Mouse (Mus musculus): ENCODE results near the gene Pip4k2c. TPM values are rescaled to one million over a fixed set of nuclear protein-coding genes. Genes with fewer than 3 reads are reported as not detected.

The Pip4k2c gene
- polyA plus RNA-seq, 1 experiment = 22.5 TPM

GRCm38 (mm10) chr10:127188079-127188453, 23.3 kb downstream of the Pip4k2c start:
- TF ChIP-seq POLR2AphosphoS2 (IDR thresholded peaks at IDR 0.05; ENCODE audit: insufficient read length, low read depth) (no peak), MYOD1 (IDR thresholded peaks at IDR 0.05; ENCODE audit: control insufficient read depth in 1 of 3, insufficient read length in 2 of 3, low read depth in 2 of 3) (no peak), MAX (IDR thresholded peaks at IDR 0.05; ENCODE audit: low read depth) (no peak), E2F4 (IDR thresholded peaks at IDR 0.05; ENCODE audit: insufficient read depth) (no peak), MYOG (IDR thresholded peaks at IDR 0.05; ENCODE audit: control insufficient read depth in 1 of 3, insufficient read depth in 1 of 3, insufficient read length in 2 of 3, low read depth in 2 of 3) (no peak), TCF12 (IDR thresholded peaks at IDR 0.05; ENCODE audit: insufficient read depth, poor library complexity, severe bottlenecking) (no peak), SRF (IDR thresholded peaks at IDR 0.05; ENCODE audit: control insufficient read depth, insufficient read length, low read depth) (no peak), TCF3 (IDR thresholded peaks at IDR 0.05; ENCODE audit: insufficient read length, low read depth) (no peak), POLR2A (IDR thresholded peaks at IDR 0.05; ENCODE audit: insufficient read length, low read depth) (no peak), CEBPB (IDR thresholded peaks at IDR 0.05; ENCODE audit: insufficient read depth, poor library complexity, severe bottlenecking) (no peak)
- peak overlapping the region; percentile 95 for H3K4me2 ChIP-seq (ENCODE audit: low read depth)
- no peaks in the 10 kb centered on the region for H3K36me3 ChIP-seq (ENCODE audit: control insufficient read depth, insufficient read depth)

DNA sequence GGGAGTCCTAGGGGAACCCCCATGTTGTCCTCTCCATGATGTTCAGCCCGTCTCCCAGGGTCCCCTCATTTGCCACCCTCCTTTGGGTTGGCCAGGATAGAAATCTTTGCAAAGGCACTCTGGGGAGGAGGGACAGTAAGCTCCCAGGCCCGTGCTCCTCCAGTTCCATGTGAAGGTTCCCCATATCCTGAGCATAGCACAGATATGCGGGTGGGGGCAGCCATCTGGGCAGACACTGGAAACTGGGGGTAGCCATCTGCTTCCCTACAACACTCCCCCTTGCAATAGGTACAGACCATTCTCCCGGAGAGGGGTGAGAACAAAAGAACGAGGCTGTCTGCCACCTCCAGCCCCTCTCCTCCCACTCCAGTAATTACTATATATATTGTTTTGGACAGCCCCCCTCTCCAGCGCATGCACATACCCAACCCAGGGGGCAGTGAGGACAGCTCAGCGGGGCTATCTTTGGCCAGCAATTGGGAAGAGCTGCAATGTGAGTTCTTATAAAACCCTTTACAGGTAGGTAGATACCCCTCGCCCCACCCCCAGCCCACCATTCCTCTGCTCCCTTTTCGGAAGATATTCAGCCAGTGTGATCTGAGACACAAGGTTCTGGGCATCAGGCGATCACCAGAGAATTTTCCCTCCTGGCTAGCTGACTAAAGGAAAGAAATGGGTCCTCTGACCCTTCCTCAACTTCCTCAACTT, 23.9 kb downstream of the Pip4k2c start:
- H3ac ChIP-seq (ENCODE audit: control insufficient read depth, insufficient read length) = no peak overlapping the region
- H3K79me2 ChIP-seq (ENCODE audit: control insufficient read depth, insufficient read depth) = no peaks in the 10 kb centered on the region
- H3K27me3 ChIP-seq (ENCODE audit: control insufficient read depth, insufficient read depth, insufficient read length) = no peaks in the 10 kb centered on the region
- no peak for TF ChIP-seq SRF (IDR thresholded peaks at IDR 0.05; ENCODE audit: control insufficient read depth, insufficient read length, low read depth)
- peak overlapping the region; percentile 95 for H3K4me2 ChIP-seq (ENCODE audit: low read depth)
- H3K36me3 ChIP-seq (ENCODE audit: control insufficient read depth, insufficient read depth) = no peaks in the 10 kb centered on the region
- peak overlapping the region; percentile 69 for H3K4me3 ChIP-seq

More at GRCm38 (mm10) chr10:127188079-127188453, 23.3 kb downstream of the Pip4k2c start:
- H3K4me3 ChIP-seq = peak overlapping the region; percentile 69
- H3K27me3 ChIP-seq (ENCODE audit: control insufficient read depth, insufficient read depth, insufficient read length) = no peaks in the 10 kb centered on the region
- H3K79me2 ChIP-seq (ENCODE audit: control insufficient read depth, insufficient read depth) = no peaks in the 10 kb centered on the region
- peak overlapping the region; percentile 40 for H3ac ChIP-seq (ENCODE audit: control insufficient read depth, insufficient read length)

- Histone ChIP-seq H3K36me3 (ENCODE audit: control insufficient read depth, insufficient read depth) (no peaks in the 10 kb centered on the region), H3K27me3 (ENCODE audit: control insufficient read depth, insufficient read depth, insufficient read length) (no peaks in the 10 kb centered on the region)
- TF ChIP-seq USF1 (IDR thresholded peaks at IDR 0.05; ENCODE audit: low read depth) (peak; percentile 58), TCF3 (IDR thresholded peaks at IDR 0.05; ENCODE audit: insufficient read length, low read depth) (no peak)
These were observed 24.9 kb downstream of the Pip4k2c start for GRCm38 (mm10) chr10:127186451-127186850.

DNA sequence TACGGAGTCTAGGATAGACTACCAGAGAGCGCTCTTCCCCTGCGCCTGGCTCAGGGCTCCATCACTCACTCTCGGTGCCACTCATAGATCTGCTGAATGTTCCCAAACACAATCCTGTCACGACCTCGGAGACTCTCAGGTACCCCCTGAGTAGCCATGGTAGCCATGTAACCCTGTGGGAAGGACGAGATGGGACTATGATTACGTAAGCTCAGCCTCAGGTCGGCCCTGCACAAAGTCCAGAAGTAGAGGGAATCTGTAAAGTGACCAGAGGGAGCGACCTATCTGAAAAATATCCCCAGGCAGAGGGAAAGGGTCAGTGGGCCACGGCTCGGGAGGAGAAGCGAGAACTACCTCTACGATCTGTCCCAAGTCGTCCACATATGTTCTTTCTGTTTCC, 25.9 kb downstream of the Pip4k2c start:
- Histone ChIP-seq H3K4me2 (ENCODE audit: low read depth) (no peak overlapping the region), H3K36me3 (ENCODE audit: control insufficient read depth, insufficient read depth) (no peaks in the 10 kb centered on the region), H3K27me3 (ENCODE audit: control insufficient read depth, insufficient read depth, insufficient read length) (no peaks in the 10 kb centered on the region), H3ac (ENCODE audit: control insufficient read depth, insufficient read length) (no peak overlapping the region), H3K79me2 (ENCODE audit: control insufficient read depth, insufficient read depth) (no peaks in the 10 kb centered on the region), H3K4me3 (no peak overlapping the region)
- TF ChIP-seq CEBPB (IDR thresholded peaks at IDR 0.05; ENCODE audit: insufficient read depth, poor library complexity, severe bottlenecking) (no peak), E2F4 (IDR thresholded peaks at IDR 0.05; ENCODE audit: insufficient read depth) (no peak), SRF (IDR thresholded peaks at IDR 0.05; ENCODE audit: control insufficient read depth, insufficient read length, low read depth) (no peak), MYOG (IDR thresholded peaks at IDR 0.05; ENCODE audit: control insufficient read depth in 1 of 3, insufficient read depth in 1 of 3, insufficient read length in 2 of 3, low read depth in 2 of 3) (no peak), MYOD1 (IDR thresholded peaks at IDR 0.05; ENCODE audit: control insufficient read depth in 1 of 3, insufficient read length in 2 of 3, low read depth in 2 of 3) (no peak), USF1 (IDR thresholded peaks at IDR 0.05; ENCODE audit: low read depth) (no peak), TCF3 (IDR thresholded peaks at IDR 0.05; ENCODE audit: insufficient read length, low read depth) (no peak), TCF12 (IDR thresholded peaks at IDR 0.05; ENCODE audit: insufficient read depth, poor library complexity, severe bottlenecking) (no peak), MAX (IDR thresholded peaks at IDR 0.05; ENCODE audit: low read depth) (no peak), POLR2AphosphoS2 (IDR thresholded peaks at IDR 0.05; ENCODE audit: insufficient read length, low read depth) (no peak), REST (IDR thresholded peaks at IDR 0.05; ENCODE audit: insufficient read depth, insufficient read length) (no peak), POLR2A (IDR thresholded peaks at IDR 0.05; ENCODE audit: insufficient read length, low read depth) (no peak)

More at GRCm38 (mm10) chr10:127186451-127186850, 24.9 kb downstream of the Pip4k2c start:
- no peak overlapping the region for H3K4me3 ChIP-seq
- no peak overlapping the region for H3ac ChIP-seq (ENCODE audit: control insufficient read depth, insufficient read length)
- no peaks in the 10 kb centered on the region for H3K79me2 ChIP-seq (ENCODE audit: control insufficient read depth, insufficient read depth)
- no peak overlapping the region for H3K4me2 ChIP-seq (ENCODE audit: low read depth)

DNA sequence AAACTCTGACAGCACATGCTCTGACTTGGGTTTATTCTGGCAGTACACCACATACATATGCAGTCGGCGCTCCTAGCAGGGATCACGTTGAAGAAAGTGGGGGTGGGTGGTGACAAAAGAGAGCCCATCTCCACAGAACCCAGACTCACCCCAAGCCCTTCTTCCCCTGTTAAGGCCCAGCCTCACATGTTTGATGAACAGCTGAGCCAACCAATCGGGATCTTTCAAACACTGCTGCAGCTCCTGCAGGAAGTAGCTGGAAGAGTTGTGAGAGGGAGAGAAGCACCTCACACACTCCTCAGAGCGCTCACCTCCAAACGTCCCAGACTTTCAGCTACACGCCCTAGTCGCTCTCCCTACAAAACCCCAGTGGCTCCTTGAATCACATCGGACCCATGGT, 26.3 kb downstream of the Pip4k2c start:
- H3K4me3 ChIP-seq = no peak overlapping the region
- no peak overlapping the region for H3K4me2 ChIP-seq (ENCODE audit: low read depth)
- H3K27me3 ChIP-seq (ENCODE audit: control insufficient read depth, insufficient read depth, insufficient read length) = no peaks in the 10 kb centered on the region
- no peak for TF ChIP-seq MYOG (IDR thresholded peaks at IDR 0.05; ENCODE audit: control insufficient read depth in 1 of 3, insufficient read depth in 1 of 3, insufficient read length in 2 of 3, low read depth in 2 of 3)
- TF ChIP-seq POLR2A (IDR thresholded peaks at IDR 0.05; ENCODE audit: insufficient read length, low read depth) = no peak
- no peak for TF ChIP-seq TCF3 (IDR thresholded peaks at IDR 0.05; ENCODE audit: insufficient read length, low read depth)
- TF ChIP-seq E2F4 (IDR thresholded peaks at IDR 0.05; ENCODE audit: insufficient read depth) = no peak
- no peak for TF ChIP-seq REST (IDR thresholded peaks at IDR 0.05; ENCODE audit: insufficient read depth, insufficient read length)
- no peak for TF ChIP-seq POLR2AphosphoS2 (IDR thresholded peaks at IDR 0.05; ENCODE audit: insufficient read length, low read depth)
- no peak for TF ChIP-seq CEBPB (IDR thresholded peaks at IDR 0.05; ENCODE audit: insufficient read depth, poor library complexity, severe bottlenecking)
- no peak for TF ChIP-seq SRF (IDR thresholded peaks at IDR 0.05; ENCODE audit: control insufficient read depth, insufficient read length, low read depth)
- no peak for TF ChIP-seq MAX (IDR thresholded peaks at IDR 0.05; ENCODE audit: low read depth)
- TF ChIP-seq TCF12 (IDR thresholded peaks at IDR 0.05; ENCODE audit: insufficient read depth, poor library complexity, severe bottlenecking) = no peak
- TF ChIP-seq MYOD1 (IDR thresholded peaks at IDR 0.05; ENCODE audit: control insufficient read depth in 1 of 3, insufficient read length in 2 of 3, low read depth in 2 of 3) = no peak
- TF ChIP-seq USF1 (IDR thresholded peaks at IDR 0.05; ENCODE audit: low read depth) = no peak
- no peaks in the 10 kb centered on the region for H3K36me3 ChIP-seq (ENCODE audit: control insufficient read depth, insufficient read depth)
- H3ac ChIP-seq (ENCODE audit: control insufficient read depth, insufficient read length) = no peak overlapping the region
- no peaks in the 10 kb centered on the region for H3K79me2 ChIP-seq (ENCODE audit: control insufficient read depth, insufficient read depth)
